Mouse (Mus musculus) intestine, embryonic 14.5 days (tissue): ENCODE results near the gene Parg. TPM values are rescaled to one million over a fixed set of nuclear protein-coding genes. Genes with fewer than 3 reads are reported as not detected.

Experiments
- ATAC-seq: fragments of 200-750 bp; cut with Nextera tagmentation; replicated peaks from 2 replicates; pipeline ENCODE4 v1.8.0; 2017; ENCODE audit warnings: low read depth, moderate number of reproducible peaks, moderate TSS enrichment, moderate library complexity; ENCODE audit not compliant: low FRiP score, low TSS enrichment
- DNase-seq: peaks from one replicate; pipeline ENCODE4 v3.0.0-alpha.2; 2018; ENCODE audit warnings: low spot score
- H3K27ac ChIP-seq: fragments of 300-500 bp; sonication (generic); 2 replicates; pipeline ENCODE4 v1.5.1; 2014; ENCODE audit warnings: low read depth, mild to moderate bottlenecking, control low read depth
- H3K27me3 ChIP-seq: fragments of 300-500 bp; sonication (generic); replicated peaks from 2 replicates; pipeline ENCODE4 v1.6.1; 2014; ENCODE audit warnings: low read length, control low read depth; ENCODE audit not compliant: control insufficient read depth, insufficient read depth
- H3K36me3 ChIP-seq: fragments of 300-500 bp; sonication (generic); 2 replicates; pipeline ENCODE4 v1.6.1; 2014; ENCODE audit warnings: low read length, control low read depth; ENCODE audit not compliant: control insufficient read depth, insufficient read depth
- H3K4me1 ChIP-seq: fragments of 300-500 bp; sonication (generic); replicated peaks from 2 replicates; pipeline ENCODE4 v1.6.1; 2014; ENCODE audit warnings: low read length, control low read depth, mixed read lengths; ENCODE audit not compliant: control insufficient read depth, insufficient read depth
- H3K4me2 ChIP-seq: fragments of 300-500 bp; sonication (generic); 2 replicates; pipeline ENCODE4 v1.6.1; 2014; ENCODE audit warnings: low read length
- H3K4me3 ChIP-seq: fragments of 300-500 bp; sonication (generic); 2 replicates; pipeline ENCODE4 v1.5.1; 2014; ENCODE audit warnings: low read depth, low read length, control low read depth, mixed read lengths
- H3K9ac ChIP-seq: fragments of 300-500 bp; sonication (generic); 2 replicates; pipeline ENCODE4 v1.6.1; 2014; ENCODE audit warnings: mild to moderate bottlenecking, low read length
- H3K9me3 ChIP-seq: fragments of 300-500 bp; sonication (generic); 2 replicates; pipeline ENCODE4 v1.6.1; 2016; ENCODE audit warnings: low read length, control low read depth; ENCODE audit not compliant: control insufficient read depth
- WGBS: fragments of 180-500 bp; shearing (Covaris S2); extraction: QIAGEN DNeasy Blood & Tissue Kit; methylation state at CpG from one replicate; pipeline ENCODE4 v1.1.7; 2014; 5-methylcytosine and 5-hydroxymethylcytosine counted together
- polyA plus RNA-seq: library from polyadenylated mRNA; unstranded; fragments of >200 nt; fragmentation: Nextera tagmentation; extraction: Ambion mirVana; gene quantifications from 2 replicates; pipeline ENCODE4 v1.2.1, GENCODE M21; 2014

The Parg gene
- polyA plus RNA-seq, result 43.8 and 45.5 TPM in 2 replicates

DNA sequence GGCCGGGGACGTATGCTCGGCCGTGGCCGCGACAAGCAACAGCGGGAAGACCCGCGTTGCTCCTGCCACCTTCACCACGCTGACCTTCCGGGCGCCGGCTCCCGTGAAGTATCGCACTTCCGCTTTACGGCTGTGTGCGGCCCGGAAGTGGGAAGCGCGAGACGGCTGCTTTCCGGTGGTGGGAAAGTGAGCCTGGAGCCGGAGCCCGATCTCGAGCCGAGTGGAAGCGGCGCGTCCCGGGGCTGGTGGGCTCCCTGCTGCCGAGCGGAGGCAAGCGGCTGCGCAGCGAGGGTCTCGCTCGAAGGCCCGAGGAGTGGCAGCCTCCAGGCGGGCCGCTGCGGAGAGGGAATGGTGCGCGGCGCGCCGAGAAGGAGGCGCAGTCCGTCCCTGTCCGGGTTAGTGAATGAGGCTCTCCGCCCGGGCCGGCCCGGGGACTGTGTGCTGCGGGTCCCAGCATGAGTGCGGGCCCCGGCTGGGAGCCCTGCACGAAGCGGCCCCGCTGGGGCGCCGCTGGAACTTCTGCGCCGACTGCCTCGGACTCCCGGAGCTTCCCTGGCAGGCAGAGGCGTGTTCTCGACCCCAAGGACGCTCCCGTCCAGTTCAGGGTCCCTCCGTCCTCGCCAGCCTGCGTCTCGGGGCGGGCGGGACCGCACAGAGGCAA is at the start of gene Parg, which contains the start of gene Timm23:
Gene Parg (plus strand): TSS at position 159 of the 661 bp plus-strand sequence.
Gene Timm23 (minus strand): TSS at position 108 of the 661 bp plus-strand sequence.
- Histone ChIP-seq H3K4me1 (peaks cover 20% of the 10 kb centered on the region), H3K4me3 (peak within 1 kb of the TSS; percentile 100), H3K27ac (peak within 1 kb of the TSS; percentile 65), H3K27me3 (no peaks in the 10 kb centered on the region), H3K9ac (peak within 1 kb of the TSS; percentile 91), H3K4me2 (peak within 1 kb of the TSS; percentile 98), H3K36me3 (peaks cover 26% of the 10 kb centered on the region), H3K9me3 (peaks cover 3% of the 10 kb centered on the region; the same call in 1 of the 2 replicates)
- DNase-seq (peak; percentile 89), ATAC-seq (peak; percentile 95)
- WGBS, result under 1% methylated on average over 76 of the region's 77 CpGs

DNA sequence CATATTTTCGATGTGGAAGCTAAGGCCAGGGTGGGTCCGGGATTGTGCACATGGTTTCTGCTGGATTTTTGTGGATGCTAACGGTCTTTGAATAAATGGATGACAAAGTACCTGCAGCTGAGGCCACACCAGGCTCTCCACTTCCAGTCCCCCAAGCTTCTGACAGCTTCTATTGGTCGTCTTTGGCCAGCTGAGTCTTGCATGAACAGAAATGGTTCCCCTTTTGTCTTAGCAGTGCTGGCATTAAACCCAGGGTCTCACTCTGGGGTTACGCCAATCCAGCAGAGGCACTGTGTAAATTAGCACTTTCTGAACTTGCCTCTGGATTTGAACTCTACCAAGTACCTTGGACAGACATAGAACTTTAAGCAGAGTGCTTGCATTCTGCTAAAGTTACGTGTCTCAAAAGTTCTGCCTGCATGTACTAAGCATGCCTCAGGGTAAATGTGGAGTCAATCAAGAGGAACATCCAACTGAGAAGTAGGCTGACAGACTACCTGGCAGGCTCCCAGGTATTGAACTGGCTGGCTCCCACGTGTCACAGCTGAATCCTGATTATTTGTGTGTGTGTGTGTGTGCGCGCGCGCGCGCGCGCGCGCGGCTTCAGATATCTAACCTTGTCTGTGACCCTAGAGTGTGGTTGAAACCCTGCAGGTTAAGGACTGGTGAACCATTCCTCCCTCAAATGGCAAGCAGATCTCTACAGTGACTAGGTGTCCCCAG is 49.3 kb upstream of the Parg start:
- DNase-seq, result no peak
- peaks cover 3% of the 10 kb centered on the region; the same call in 1 of the 2 replicates for H3K9me3 ChIP-seq
- H3K4me3 ChIP-seq, result no peak overlapping the region
- no peak overlapping the region for H3K27ac ChIP-seq
- no peak overlapping the region for H3K9ac ChIP-seq
- H3K4me2 ChIP-seq, result no peak overlapping the region
- no peaks in the 10 kb centered on the region for H3K4me1 ChIP-seq
- no peak for ATAC-seq
- H3K36me3 ChIP-seq, result no peaks in the 10 kb centered on the region
- 90% methylated on average over 18 of the region's 18 CpGs for WGBS
- no peaks in the 10 kb centered on the region for H3K27me3 ChIP-seq

DNA sequence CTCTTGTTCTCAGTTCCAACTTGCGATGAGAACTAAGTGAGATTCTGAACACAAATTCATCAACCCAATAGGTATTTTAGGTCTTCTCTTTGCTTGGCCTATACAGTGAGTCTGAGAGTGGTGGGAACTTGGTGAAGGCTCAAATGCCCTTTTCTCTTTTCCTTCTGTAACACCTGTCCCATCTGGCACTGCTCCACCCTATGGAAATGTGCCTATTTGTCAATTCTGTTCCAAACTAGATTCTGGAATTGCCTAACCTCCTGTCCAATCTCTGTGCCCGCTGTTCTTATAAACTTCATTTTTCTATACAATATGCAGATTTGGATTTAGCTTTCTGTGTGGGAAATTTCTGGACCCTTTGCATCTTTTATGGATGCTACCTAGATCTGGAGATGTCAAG is 48.6 kb upstream of the Parg start:
- no peak overlapping the region for H3K4me3 ChIP-seq
- ATAC-seq (no peak), DNase-seq (no peak)
- no peak overlapping the region for H3K4me2 ChIP-seq
- no peaks in the 10 kb centered on the region for H3K27me3 ChIP-seq
- H3K9me3 ChIP-seq, result no peaks in the 10 kb centered on the region
- no peak overlapping the region for H3K27ac ChIP-seq
- 97% methylated on average over 2 of the region's 2 CpGs for WGBS
- H3K9ac ChIP-seq, result no peak overlapping the region
- H3K36me3 ChIP-seq, result no peaks in the 10 kb centered on the region
- H3K4me1 ChIP-seq, result no peaks in the 10 kb centered on the region

DNA sequence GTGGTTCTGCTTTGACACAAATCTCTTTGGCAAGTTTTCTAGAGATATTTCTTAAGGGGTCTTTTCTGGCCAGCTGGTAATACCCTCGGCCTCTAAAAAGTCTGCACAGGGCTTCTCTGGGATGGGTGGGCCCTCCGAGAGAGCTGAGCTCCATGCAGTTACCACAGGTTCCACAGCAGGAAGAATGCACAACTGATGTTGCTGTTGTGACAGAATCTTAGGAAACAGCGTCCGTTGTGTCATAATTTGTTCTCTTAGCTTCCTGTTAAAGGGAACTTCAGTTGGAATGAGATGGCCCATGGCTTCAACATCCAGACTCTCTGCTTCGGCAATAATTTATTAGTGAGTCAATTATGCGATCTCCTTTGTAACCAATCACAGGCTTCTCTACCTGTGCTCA is 47.0 kb upstream of the Parg start:
- no peak overlapping the region for H3K27ac ChIP-seq
- H3K9me3 ChIP-seq, result no peaks in the 10 kb centered on the region
- H3K4me1 ChIP-seq, result no peaks in the 10 kb centered on the region; the same call in 1 of the 2 replicates
- no peak overlapping the region for H3K9ac ChIP-seq
- no peaks in the 10 kb centered on the region for H3K27me3 ChIP-seq
- WGBS, result 86% methylated on average over 6 of the region's 6 CpGs
- ATAC-seq (no peak), DNase-seq (no peak)
- no peak overlapping the region for H3K4me2 ChIP-seq
- no peak overlapping the region for H3K4me3 ChIP-seq
- H3K36me3 ChIP-seq, result no peaks in the 10 kb centered on the region

DNA sequence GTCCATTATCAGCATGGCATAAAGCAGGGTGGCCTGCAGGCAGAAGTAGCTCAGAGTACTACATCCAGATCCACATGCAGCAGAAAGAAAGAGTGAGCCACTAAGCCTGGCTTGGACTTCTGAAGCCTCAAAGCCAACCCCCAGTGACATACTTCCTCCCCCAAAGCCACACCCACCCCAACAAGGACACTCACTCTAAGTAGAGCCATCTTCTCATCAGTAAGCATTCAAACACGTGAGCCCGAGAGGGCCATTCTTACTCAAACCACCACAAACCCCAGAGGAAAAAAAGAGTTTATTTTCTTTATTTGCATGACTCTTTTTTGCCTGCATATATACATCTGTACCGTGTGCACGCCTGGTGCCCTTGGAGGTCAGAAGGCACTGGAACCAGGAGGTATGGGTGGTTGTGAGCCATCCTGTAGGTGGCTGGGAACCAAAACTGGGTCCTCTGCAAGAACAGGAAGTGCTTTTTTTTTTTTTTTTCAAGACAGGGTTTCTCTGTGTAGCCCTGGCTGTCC is 42.5 kb upstream of the Parg start:
- peak; percentile 44 for ATAC-seq
- Histone ChIP-seq H3K4me1 (peaks cover 13% of the 10 kb centered on the region), H3K27ac (0 out of 2 replicates have a peak overlapping the region, but pooled peaks have one; percentile 13), H3K4me2 (peak overlapping the region; percentile 72), H3K4me3 (peak overlapping the region; percentile 82), H3K9ac (peak overlapping the region; percentile 46; the same call in 1 of the 2 replicates), H3K27me3 (no peaks in the 10 kb centered on the region), H3K9me3 (no peaks in the 10 kb centered on the region), H3K36me3 (no peaks in the 10 kb centered on the region)
- 29% methylated on average over 4 of the region's 4 CpGs for WGBS
- no peak for DNase-seq

DNA sequence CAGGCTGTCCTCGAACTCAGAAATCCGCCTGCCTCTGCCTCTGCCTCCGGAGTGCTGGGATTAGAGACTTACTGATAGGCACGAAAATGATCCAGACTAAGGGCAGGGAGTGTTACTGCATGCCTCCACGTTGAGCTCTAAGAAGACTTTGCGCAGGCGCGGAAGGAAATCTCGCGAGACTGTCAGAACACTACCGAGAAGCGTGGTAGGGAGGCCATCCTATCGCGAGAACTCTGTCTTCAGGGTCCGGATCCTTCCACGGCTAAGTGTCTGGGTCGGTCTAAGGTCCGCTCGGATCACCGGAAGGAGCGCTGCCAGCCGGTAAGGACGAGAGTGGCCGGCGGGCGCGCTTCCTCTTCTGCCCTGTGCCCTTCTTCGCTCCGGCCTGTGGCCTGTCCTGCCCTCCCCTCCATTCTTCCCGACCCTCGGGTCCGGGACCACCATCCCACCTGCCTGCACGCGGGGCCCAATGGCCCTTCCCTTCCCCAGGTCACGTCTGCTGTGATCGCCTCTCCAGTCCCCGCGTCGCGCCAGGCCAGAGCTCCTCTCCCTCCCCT is 42.0 kb upstream of the Parg start, which contains the start of gene Ncoa4:
Gene Ncoa4 (plus strand): TSS at position 176 of the 557 bp plus-strand sequence.
- peak; percentile 98 for DNase-seq
- H3K36me3 ChIP-seq, result no peaks in the 10 kb centered on the region
- H3K27me3 ChIP-seq, result no peaks in the 10 kb centered on the region
- peak within 1 kb of the TSS; percentile 79 for H3K27ac ChIP-seq
- H3K9me3 ChIP-seq, result no peaks in the 10 kb centered on the region
- H3K9ac ChIP-seq, result peak within 1 kb of the TSS; percentile 87
- H3K4me3 ChIP-seq, result peak within 1 kb of the TSS; percentile 82
- ATAC-seq, result peak; percentile 93
- peaks cover 16% of the 10 kb centered on the region for H3K4me1 ChIP-seq
- under 1% methylated on average over 40 of the region's 40 CpGs for WGBS
- H3K4me2 ChIP-seq, result peak within 1 kb of the TSS; percentile 72

DNA sequence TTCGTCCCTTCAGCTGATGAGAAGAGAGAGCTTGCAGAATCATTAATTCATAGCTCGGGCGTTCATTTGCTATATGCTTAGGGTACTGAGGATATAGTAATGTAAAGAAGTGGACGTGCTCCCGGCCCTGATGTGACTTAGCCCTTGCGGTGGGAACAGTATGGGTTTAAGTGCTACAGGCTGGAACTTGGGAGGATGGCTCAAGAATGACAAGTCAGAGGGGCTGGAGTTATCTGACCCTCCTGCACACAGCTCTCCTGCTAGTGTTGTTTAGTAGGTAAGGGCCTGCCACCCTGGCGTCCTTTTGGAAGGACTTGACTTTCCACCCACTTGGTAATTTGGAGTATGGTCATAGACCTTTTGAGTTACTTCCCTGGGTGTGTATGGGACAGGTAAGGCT is 41.2 kb upstream of the Parg start:
- H3K27ac ChIP-seq, result peak overlapping the region; percentile 79
- no peaks in the 10 kb centered on the region for H3K27me3 ChIP-seq
- DNase-seq, result no peak
- H3K4me3 ChIP-seq, result peak overlapping the region; percentile 82
- no peaks in the 10 kb centered on the region for H3K36me3 ChIP-seq
- peak overlapping the region; percentile 72 for H3K4me2 ChIP-seq
- peaks cover 20% of the 10 kb centered on the region for H3K4me1 ChIP-seq
- H3K9ac ChIP-seq, result peak overlapping the region; percentile 87
- no peak for ATAC-seq
- H3K9me3 ChIP-seq, result no peaks in the 10 kb centered on the region
- 35% methylated on average over 7 of the region's 7 CpGs for WGBS

DNA sequence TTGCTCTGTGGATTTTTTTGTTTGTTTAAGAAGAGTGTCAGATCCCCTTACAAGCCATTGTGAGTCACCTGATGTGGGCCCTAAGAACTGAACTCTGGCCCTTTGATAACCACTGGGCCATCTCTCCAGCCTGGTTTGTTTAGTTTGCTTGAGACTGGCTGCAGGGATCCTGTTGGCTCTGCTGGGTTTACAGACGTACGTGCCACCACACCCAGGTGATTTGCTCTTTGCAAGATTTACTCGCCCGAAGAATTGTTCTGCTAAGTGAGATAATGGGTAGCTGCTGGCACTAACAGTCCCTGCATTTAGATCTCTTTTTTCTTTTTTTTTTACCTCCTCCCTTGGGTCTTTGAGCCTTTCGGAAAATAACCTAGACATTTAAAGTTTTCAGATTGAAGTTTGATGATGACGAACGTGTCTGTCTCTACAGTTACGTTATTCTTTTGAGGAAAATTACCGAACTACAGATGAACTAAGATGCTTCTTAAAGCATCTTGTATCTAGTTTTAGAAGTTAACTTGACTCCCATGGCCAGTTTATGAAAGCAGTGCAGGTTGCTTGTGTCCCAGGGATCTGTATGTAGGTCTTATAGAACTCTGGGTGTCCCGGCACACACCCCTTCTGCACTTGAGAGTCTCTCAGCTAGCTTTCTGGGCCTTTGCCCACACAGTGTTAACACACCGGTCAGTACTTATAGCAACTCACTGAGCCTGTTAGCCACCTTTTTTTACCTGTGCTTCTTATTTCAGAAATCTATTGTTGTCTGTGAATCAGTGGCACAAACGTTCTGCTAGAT is 40.5 kb upstream of the Parg start:
- Histone ChIP-seq H3K27ac (peak overlapping the region; percentile 0; the same call in 1 of the 2 replicates), H3K36me3 (no peaks in the 10 kb centered on the region), H3K4me1 (peaks cover 20% of the 10 kb centered on the region), H3K4me3 (peak overlapping the region; percentile 82), H3K4me2 (peak overlapping the region; percentile 72), H3K9me3 (no peaks in the 10 kb centered on the region), H3K9ac (peak overlapping the region; percentile 87), H3K27me3 (no peaks in the 10 kb centered on the region)
- DNase-seq (no peak), ATAC-seq (no peak; the same call in 1 of the 2 replicates)
- 76% methylated on average over 12 of the region's 12 CpGs for WGBS
